Mouse (Mus musculus): ENCODE results near the gene Htt. TPM values are rescaled to one million over a fixed set of nuclear protein-coding genes. Genes with fewer than 3 reads are reported as not detected.

The Htt gene
- polyA plus RNA-seq, 1 experiment from 2014 or later, result 4.8 TPM

GRCm38 (mm10) chr5:34889252-34889651 is 127.7 kb downstream of the Htt start:
- no peak for DNase-seq

DNA sequence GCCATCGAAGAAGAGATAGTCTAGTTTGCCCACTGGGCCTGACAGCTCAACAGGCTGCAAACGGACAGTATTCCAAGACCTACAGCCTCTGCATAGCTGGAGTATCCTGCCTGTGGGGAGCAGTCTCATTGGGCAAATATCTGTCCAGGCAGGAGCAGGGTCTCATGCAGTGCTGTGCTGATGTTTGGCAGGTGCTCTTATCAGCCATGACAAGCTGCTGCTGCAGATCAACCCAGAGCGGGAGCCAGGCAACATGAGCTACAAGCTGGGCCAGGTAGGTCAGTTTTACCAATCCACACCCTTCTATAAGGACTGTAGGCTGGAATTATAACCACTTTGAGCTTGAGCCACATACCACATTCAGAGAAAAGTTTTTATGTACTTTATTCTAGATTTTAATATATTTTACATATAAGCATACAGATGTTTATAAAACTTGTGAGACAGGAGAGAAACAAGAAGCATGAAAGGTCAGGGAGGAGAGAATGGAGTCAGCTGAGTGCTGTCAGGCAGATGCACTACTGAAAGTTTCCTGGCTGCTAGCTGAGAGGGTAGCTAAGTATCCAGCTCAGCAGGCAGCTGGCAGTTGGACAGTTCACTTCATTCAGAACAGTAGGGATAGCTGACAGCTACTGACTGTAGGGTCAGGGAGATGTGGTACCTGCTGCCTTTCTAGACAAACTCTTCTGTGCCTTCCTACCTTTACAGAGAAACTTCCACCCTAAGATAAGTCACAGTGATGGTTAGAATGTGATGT is 135.3 kb downstream of the Htt start:
- Histone ChIP-seq H3K4me1 (replicated peaks) (peaks cover 34% of the 10 kb centered on the region), H3K9ac (peak overlapping the region; percentile 56), H3K4me2 (peak overlapping the region; percentile 18), H3K4me3 (replicated peaks) (no peak overlapping the region), H3K27ac (peak overlapping the region; percentile 93), H3K36me3 (peaks cover 89% of the 10 kb centered on the region), H3K27me3 (no peaks in the 10 kb centered on the region), H3K9me3 (replicated peaks) (no peaks in the 10 kb centered on the region)
- ATAC-seq (ENCODE audit: low read depth), result peak; percentile 99
- WGBS (ENCODE audit: insufficient replicate concordance), result 47% methylated on average over 3 of the region's 3 CpGs
- DNase-seq, result peak; percentile 72

More at GRCm38 (mm10) chr5:34889252-34889651, 127.7 kb downstream of the Htt start:
- no peak overlapping the region for H3K9ac ChIP-seq
- no peak for ATAC-seq (ENCODE audit: low read depth)
- 60% methylated on average over 4 of the region's 4 CpGs for WGBS (ENCODE audit: insufficient replicate concordance)
- H3K4me2 ChIP-seq, result no peak overlapping the region
- H3K27me3 ChIP-seq, result no peaks in the 10 kb centered on the region
- H3K9me3 ChIP-seq (replicated peaks), result no peaks in the 10 kb centered on the region
- no peak overlapping the region for H3K4me3 ChIP-seq (replicated peaks)
- peaks cover 95% of the 10 kb centered on the region for H3K36me3 ChIP-seq
- 0 out of 2 replicates have a peak overlapping the region, but pooled peaks have one; percentile 29 for H3K27ac ChIP-seq
- H3K4me1 ChIP-seq (replicated peaks), result 0 out of 2 replicates have a peak, but pooled peaks cover 8% of the 10 kb centered on the region

- ATAC-seq (ENCODE audit: low read depth), result no peak
- Histone ChIP-seq H3K36me3 (peaks cover 91% of the 10 kb centered on the region), H3K27me3 (no peaks in the 10 kb centered on the region), H3K9ac (no peak overlapping the region), H3K4me2 (no peak overlapping the region), H3K4me3 (replicated peaks) (no peak overlapping the region), H3K4me1 (replicated peaks) (peaks cover 28% of the 10 kb centered on the region), H3K9me3 (replicated peaks) (no peaks in the 10 kb centered on the region), H3K27ac (no peak overlapping the region; the same call in 1 of the 2 replicates)
- no peak for DNase-seq
- WGBS (ENCODE audit: insufficient replicate concordance), result 91% methylated on average over 6 of the region's 6 CpGs
Observed at GRCm38 (mm10) chr5:34899787-34900469, 138.4 kb downstream of the Htt start.

DNA sequence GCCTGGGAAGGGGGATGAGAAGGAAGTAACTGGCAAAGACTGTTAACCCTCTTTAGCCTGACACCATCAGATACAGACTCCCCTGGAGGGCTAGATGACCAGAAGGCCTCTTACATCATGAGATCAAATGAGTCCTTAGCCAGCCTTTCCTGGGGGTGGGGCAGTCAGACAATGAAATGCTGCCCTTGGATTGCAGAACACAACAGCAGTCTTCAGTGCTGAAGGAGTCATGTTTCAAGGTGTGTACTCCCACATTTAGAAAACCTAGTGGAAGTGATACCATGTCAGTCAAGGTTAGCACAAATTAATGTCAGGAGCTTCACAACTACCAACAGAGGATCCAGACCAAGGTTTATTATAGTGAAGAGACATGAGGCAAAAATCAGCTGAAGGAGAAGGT is 140.8 kb downstream of the Htt start:
- Histone ChIP-seq H3K4me1 (replicated peaks) (peaks cover 4% of the 10 kb centered on the region), H3K4me2 (no peak overlapping the region), H3K4me3 (replicated peaks) (no peak overlapping the region), H3K36me3 (peaks cover 97% of the 10 kb centered on the region), H3K9me3 (replicated peaks) (no peaks in the 10 kb centered on the region), H3K27ac (peak overlapping the region; percentile 1; the same call in 1 of the 2 replicates), H3K27me3 (no peaks in the 10 kb centered on the region), H3K9ac (no peak overlapping the region)
- DNase-seq, result no peak
- no peak for ATAC-seq (ENCODE audit: low read depth)

DNA sequence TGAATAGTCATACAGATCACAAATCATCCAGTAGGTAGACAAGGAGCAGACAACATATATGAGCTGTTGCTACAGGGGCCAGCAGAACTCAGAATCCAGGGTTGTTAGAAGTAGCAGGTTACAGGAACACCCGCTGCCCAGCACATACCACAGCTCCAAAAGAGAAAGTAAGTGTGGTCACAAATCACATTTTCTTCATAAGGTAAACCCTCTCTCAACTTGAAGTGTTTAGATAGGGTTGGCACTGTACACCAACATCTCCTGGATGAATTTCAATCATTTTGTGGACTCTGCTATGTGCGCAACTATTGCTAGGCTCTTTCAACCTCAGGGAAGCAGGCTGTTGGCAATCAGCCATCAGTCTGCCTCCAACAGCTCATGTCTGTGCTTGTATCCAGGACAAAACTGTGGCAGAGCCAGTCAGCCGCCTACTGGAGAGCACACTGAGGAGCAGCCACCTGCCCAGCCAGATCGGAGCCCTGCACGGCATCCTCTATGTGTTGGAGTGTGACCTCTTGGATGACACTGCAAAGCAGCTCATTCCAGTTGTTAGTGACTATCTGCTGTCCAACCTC is 141.4 kb downstream of the Htt start:
- H3K9ac ChIP-seq, result no peak overlapping the region
- no peaks in the 10 kb centered on the region for H3K9me3 ChIP-seq (replicated peaks)
- no peaks in the 10 kb centered on the region for H3K4me1 ChIP-seq (replicated peaks)
- H3K27ac ChIP-seq, result no peak overlapping the region
- peaks cover 97% of the 10 kb centered on the region for H3K36me3 ChIP-seq
- DNase-seq (no peak), ATAC-seq (ENCODE audit: low read depth) (no peak)
- H3K27me3 ChIP-seq, result no peaks in the 10 kb centered on the region
- 90% methylated on average over 5 of the region's 5 CpGs for WGBS (ENCODE audit: insufficient replicate concordance)
- H3K4me2 ChIP-seq, result no peak overlapping the region
- no peak overlapping the region for H3K4me3 ChIP-seq (replicated peaks)

- peaks cover 14% of the 10 kb centered on the region for H3K4me1 ChIP-seq (replicated peaks)
- no peak overlapping the region for H3K4me3 ChIP-seq (replicated peaks)
- no peak overlapping the region for H3K4me2 ChIP-seq
- H3K27me3 ChIP-seq, result no peaks in the 10 kb centered on the region
- peaks cover 97% of the 10 kb centered on the region for H3K36me3 ChIP-seq
- no peak for DNase-seq
- no peak overlapping the region for H3K9ac ChIP-seq
- no peaks in the 10 kb centered on the region for H3K9me3 ChIP-seq (replicated peaks)
- no peak for ATAC-seq (ENCODE audit: low read depth)
- no peak overlapping the region for H3K27ac ChIP-seq
Observed at GRCm38 (mm10) chr5:34904412-34904811, 142.9 kb downstream of the Htt start.

- 81% methylated on average over 4 of the region's 4 CpGs for WGBS (ENCODE audit: insufficient replicate concordance)
- H3K36me3 ChIP-seq, result peaks cover 82% of the 10 kb centered on the region
- no peak overlapping the region for H3K9ac ChIP-seq
- no peak overlapping the region for H3K4me3 ChIP-seq (replicated peaks)
- no peak for DNase-seq
- H3K9me3 ChIP-seq (replicated peaks), result no peaks in the 10 kb centered on the region
- H3K4me2 ChIP-seq, result no peak overlapping the region
- H3K27me3 ChIP-seq, result no peaks in the 10 kb centered on the region
- peak overlapping the region; percentile 62 for H3K27ac ChIP-seq
- ATAC-seq (ENCODE audit: low read depth), result no peak
- peaks cover 41% of the 10 kb centered on the region for H3K4me1 ChIP-seq (replicated peaks)
Observed at GRCm38 (mm10) chr5:34907230-34907629, 145.7 kb downstream of the Htt start.

GRCm38 (mm10) chr5:34907910-34908725 is 146.6 kb downstream of the Htt start, which contains the start of gene Msantd1:
TSS of gene Msantd1 (plus strand) at chr5:34908012.
- Histone ChIP-seq H3K27ac (peak within 1 kb of the TSS; percentile 96), H3K36me3 (peaks cover 73% of the 10 kb centered on the region), H3K4me3 (replicated peaks) (no peak within 1 kb of the TSS), H3K4me1 (replicated peaks) (peaks cover 41% of the 10 kb centered on the region), H3K27me3 (no peaks in the 10 kb centered on the region), H3K4me2 (no peak within 1 kb of the TSS), H3K9me3 (replicated peaks) (no peaks in the 10 kb centered on the region), H3K9ac (peak within 1 kb of the TSS; percentile 67; the same call in 1 of the 2 replicates)
- no peak for ATAC-seq (ENCODE audit: low read depth)
- 83% methylated on average over 6 of the region's 6 CpGs for WGBS (ENCODE audit: insufficient replicate concordance)
- DNase-seq, result no peak

GRCm38 (mm10) chr5:34908726-34909633 is 147.4 kb downstream of the Htt start:
- DNase-seq (no peak), ATAC-seq (ENCODE audit: low read depth) (peak; percentile 9; the same call in 1 of the 2 replicates)
- no peaks in the 10 kb centered on the region for H3K9me3 ChIP-seq (replicated peaks)
- no peaks in the 10 kb centered on the region for H3K27me3 ChIP-seq
- peaks cover 68% of the 10 kb centered on the region for H3K36me3 ChIP-seq
- H3K4me1 ChIP-seq (replicated peaks), result peaks cover 41% of the 10 kb centered on the region
- peak overlapping the region; percentile 96 for H3K27ac ChIP-seq
- 79% methylated on average over 9 of the region's 9 CpGs for WGBS (ENCODE audit: insufficient replicate concordance)
- no peak overlapping the region for H3K4me3 ChIP-seq (replicated peaks)
- H3K9ac ChIP-seq, result peak overlapping the region; percentile 67
- peak overlapping the region; percentile 38 for H3K4me2 ChIP-seq
